Mouse (Mus musculus) testis, adult 2 months (tissue): ENCODE measurements around the gene Speg.

Experiments
- CTCF ChIP-seq: fragments of 200-500 bp; IDR thresholded peaks from 2 replicates; pipeline ENCODE4 v1.5.1; 2012; ENCODE audit warnings: low read depth, mild to moderate bottlenecking, inconsistent platforms, low read length, moderate library complexity; ENCODE audit not compliant: control insufficient read depth, insufficient read depth, insufficient replicate concordance
- POLR2A ChIP-seq: fragments of 200-500 bp; IDR thresholded peaks from 2 replicates; pipeline ENCODE4 v1.6.1; 2012; ENCODE audit warnings: low read depth, mild to moderate bottlenecking, inconsistent platforms, low read length, moderate library complexity; ENCODE audit not compliant: control insufficient read depth

DNA sequence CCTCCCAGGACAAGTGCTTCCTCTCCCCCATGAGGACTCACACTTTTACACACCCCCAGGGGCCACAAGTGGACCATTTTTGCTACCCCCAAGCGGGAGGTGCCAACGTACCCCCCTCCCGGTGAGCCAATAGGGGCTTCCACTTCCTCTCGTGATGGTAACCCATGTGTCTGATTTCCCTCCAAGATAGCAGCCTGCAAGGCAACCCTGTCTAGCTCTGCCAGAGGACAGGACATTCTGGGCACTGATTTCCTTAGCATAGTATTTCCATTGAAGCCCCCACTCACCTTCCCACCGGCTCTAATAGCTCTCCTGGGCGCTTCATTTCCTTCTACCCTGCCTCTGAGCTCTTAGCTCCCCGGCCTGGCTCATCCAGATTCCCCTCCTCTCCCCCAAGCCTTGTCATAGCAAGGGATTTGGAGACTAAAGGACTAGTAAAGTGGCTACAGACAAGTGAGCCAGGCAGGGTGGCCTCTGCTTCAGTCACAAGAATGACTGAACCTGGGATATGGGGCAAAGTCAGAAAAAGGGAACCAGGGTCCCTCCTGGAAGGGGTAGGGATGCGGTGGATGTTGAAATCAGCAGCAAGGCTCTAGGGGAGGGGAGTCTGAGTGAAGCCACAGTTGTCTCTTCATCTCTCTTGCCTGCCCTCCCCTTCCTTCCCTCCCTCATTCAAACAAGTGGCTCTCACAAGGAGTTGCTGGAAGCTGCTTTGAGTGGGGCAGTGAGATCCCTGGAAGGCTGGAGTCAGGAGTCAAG is 74.5 kb downstream of the Speg start:
- TF ChIP-seq POLR2A (no peak), CTCF (no peak)
